In genomic region chr2:127310246-127310645, GRCm38 (mm10) we compare ENCODE assay signal across 25 mouse cellular contexts. TPM values are rescaled to one million over a fixed set of nuclear protein-coding genes. Genes with fewer than 3 reads are reported as not detected.
A peak's percentile ranks its signal among the peaks of the same experiment; 100 is the strongest.
DNase-seq lines count a peak whose midpoint lies in the region; ATAC-seq and TF ChIP-seq lines count a peak whose summit lies in the region.
"Had no signal": no experiment of that assay in that cellular context is flagged by ENCODE, and none has a peak within 500 bp of the region (broad histone marks: within the 10 kb centered on the region; RNA-seq: fewer than 3 reads in every experiment).

No protein-coding gene starts in this region.

- no peak overlapping the region for H3K4me3 ChIP-seq in spleen, adult 2 months (ENCODE audit: extremely low read depth, insufficient read depth, insufficient read length)
- no peak overlapping the region for H3K4me3 ChIP-seq in hindbrain, postnatal 0 days (ENCODE audit: low read length)
- H3K4me3 ChIP-seq: embryonic facial prominence, embryonic 10.5 days; forebrain, embryonic 13.5 days; gastrocnemius, adult 2 months; heart, embryonic 13.5 days; hindbrain, embryonic 12.5 days had no signal

- no peak for TF ChIP-seq POLR2A in spleen, adult 2 months (IDR thresholded peaks at IDR 0.05; ENCODE audit: low read depth, low read length)

- peak overlapping the region; percentile 34 for H3K27ac ChIP-seq in spleen, adult 2 months (ENCODE audit: insufficient read depth, low read length)
- H3K27ac ChIP-seq in hindbrain, postnatal 0 days: no peak overlapping the region
- H3K27ac ChIP-seq: embryonic facial prominence, embryonic 10.5 days; forebrain, embryonic 13.5 days; gastrocnemius, adult 2 months; heart, embryonic 13.5 days; hindbrain, embryonic 12.5 days had no signal

- ATAC-seq in CD4-positive, CD25-positive, alpha-beta regulatory T cell, adult 4 months: no peak
- peak; percentile 3 for ATAC-seq in activated CD4-positive, CD25-positive, alpha-beta regulatory T cell, adult 4 months
- ATAC-seq in hindbrain, postnatal 0 days: no peak
- ATAC-seq: forebrain, embryonic 13.5 days; hindbrain, embryonic 16.5 days had no signal

- no peaks in the 10 kb centered on the region for H3K9me3 ChIP-seq in hindbrain, postnatal 0 days (ENCODE audit: low read length)
- H3K9me3 ChIP-seq: forebrain, embryonic 13.5 days; G1E; heart, embryonic 13.5 days; hindbrain, embryonic 12.5 days had no signal

- H3K36me3 ChIP-seq in spleen, adult 2 months (ENCODE audit: control insufficient read depth, insufficient read depth, low read length): no peaks in the 10 kb centered on the region
- no peaks in the 10 kb centered on the region for H3K36me3 ChIP-seq in hindbrain, postnatal 0 days (ENCODE audit: insufficient read depth, low read length)
- H3K36me3 ChIP-seq: embryonic facial prominence, embryonic 10.5 days; G1E; heart, embryonic 13.5 days; hindbrain, embryonic 12.5 days had no signal

- peaks cover 35% of the 10 kb centered on the region; the same call in 1 of the 2 replicates for H3K4me1 ChIP-seq in spleen, adult 2 months (ENCODE audit: control insufficient read depth, insufficient read depth, insufficient read length)
- H3K4me1 ChIP-seq in hindbrain, postnatal 0 days (ENCODE audit: insufficient read depth, low read length): no peaks in the 10 kb centered on the region
- H3K4me1 ChIP-seq: forebrain, embryonic 13.5 days; hindbrain, embryonic 12.5 days had no signal

- H3K27me3 ChIP-seq in spleen, adult 2 months (ENCODE audit: control insufficient read depth, insufficient read depth, low read length): no peaks in the 10 kb centered on the region
- H3K27me3 ChIP-seq in hindbrain, postnatal 0 days (ENCODE audit: insufficient read depth, low read length): no peaks in the 10 kb centered on the region
- H3K27me3 ChIP-seq: forebrain, embryonic 13.5 days; heart, embryonic 13.5 days; hindbrain, embryonic 12.5 days had no signal

- TF ChIP-seq CTCF in spleen, adult 2 months (IDR thresholded peaks at IDR 0.05; ENCODE audit: extremely low read depth, insufficient read depth, insufficient read length, insufficient replicate concordance): no peak
- no peak for TF ChIP-seq CTCF in hindbrain, postnatal 0 days (IDR thresholded peaks at IDR 0.05; ENCODE audit: low read depth)

- peak; percentile 43 for DNase-seq in CD4-positive, CD25-positive, alpha-beta regulatory T cell, adult 2 months (ENCODE audit: low read depth, low spot score)
- DNase-seq in spleen, adult 2 months (ENCODE audit: low read depth in 1 of 2, low spot score in 2 of 2): no peak
- no peak for DNase-seq in spleen, adult 18-20 months
- DNase-seq in retina, postnatal 1 day: peak; percentile 40
- no peak for DNase-seq in embryo, embryonic 11 days
- DNase-seq in hindbrain, postnatal 0 days (ENCODE audit: low spot score): no peak
- DNase-seq: adrenal gland, postnatal 10 days; cerebellum, adult 11-12 months; cerebellum, adult 9-11 months; cerebellum, postnatal 36 days; gastrocnemius, adult 2 months; gastrocnemius, postnatal 25 days; heart, postnatal 4 days had no signal

- H3K4me2 ChIP-seq in hindbrain, postnatal 0 days (ENCODE audit: low read depth, low read length): no peak overlapping the region
- H3K4me2 ChIP-seq: forebrain, embryonic 13.5 days; heart, embryonic 13.5 days; hindbrain, embryonic 12.5 days had no signal

- no peak overlapping the region for H3K9ac ChIP-seq in hindbrain, postnatal 0 days (replicated peaks; ENCODE audit: low read length)
- H3K9ac ChIP-seq: forebrain, embryonic 13.5 days; heart, embryonic 13.5 days; hindbrain, embryonic 12.5 days had no signal

- 9% methylated on average over 2 of the region's 2 CpGs for WGBS in spleen, adult 2 months
- 64% methylated on average over 2 of the region's 2 CpGs for WGBS in hindbrain, postnatal 0 days

RNA-seq across cellular contexts. Expression of gene Dusp2, which starts 25.7 kb away (rescaled TPM):
- 10 to 100 TPM; 20.1 to 45.4 TPM for polyA plus RNA-seq in CD4-positive, CD25-positive, alpha-beta regulatory T cell, adult 4 months (2017; shearing (Covaris generic))
- 116 and 178 TPM in 2 replicates for polyA plus RNA-seq in spleen, adult 2 months (2012; rRNA removed)
- polyA plus RNA-seq in activated CD4-positive, CD25-positive, alpha-beta regulatory T cell, adult 4 months (2017; shearing (Covaris generic)): 10 to 100 TPM; 18.6 to 38.6 TPM
- 8.7 and 14.3 TPM in 2 replicates for total RNA-seq in hindbrain, postnatal 0 days (2014; rRNA removed)
- polyA plus RNA-seq in hindbrain, postnatal 0 days (2015; fragmentation: Nextera tagmentation; extraction: Ambion mirVana): 19.4 and 19.9 TPM in 2 replicates
- polyA plus RNA-seq: G1E had no signal

RNA-seq across cellular contexts. Expression of gene Astl, which starts 28.2 kb away (rescaled TPM):
- polyA plus RNA-seq in CD4-positive, CD25-positive, alpha-beta regulatory T cell, adult 4 months (2017; shearing (Covaris generic)): under 1 TPM; 0.22 to 0.42 TPM
- polyA plus RNA-seq in spleen, adult 2 months (2012; rRNA removed): 0.08 TPM in 2 replicates
- under 1 TPM; 0.28 to 0.37 TPM for polyA plus RNA-seq in activated CD4-positive, CD25-positive, alpha-beta regulatory T cell, adult 4 months (2017; shearing (Covaris generic))
- not detected in 2 replicates for total RNA-seq in hindbrain, postnatal 0 days (2014; rRNA removed)
- not detected in 2 replicates for polyA plus RNA-seq in hindbrain, postnatal 0 days (2015; fragmentation: Nextera tagmentation; extraction: Ambion mirVana)
- total RNA-seq: adrenal gland, postnatal 4 days; gastrocnemius, postnatal 25 days; heart, postnatal 4 days had no signal
- polyA plus RNA-seq: brain, embryonic 14.5 days; forebrain, embryonic 13.5 days; G1E; heart, embryonic 13.5 days; heart, postnatal 0 days; hindbrain, embryonic 12.5 days; hindbrain, embryonic 16.5 days had no signal

RNA-seq across cellular contexts. Expression of gene Stard7, which starts 40.2 kb away (rescaled TPM):
- polyA plus RNA-seq in CD4-positive, CD25-positive, alpha-beta regulatory T cell, adult 4 months (2017; shearing (Covaris generic)): 10 to 100 TPM; 28.4 to 32.1 TPM
- 22.2 and 33.5 TPM in 2 replicates for polyA plus RNA-seq in spleen, adult 2 months (2012; rRNA removed)
- polyA plus RNA-seq in activated CD4-positive, CD25-positive, alpha-beta regulatory T cell, adult 4 months (2017; shearing (Covaris generic)): 10 to 100 TPM; 23.4 to 27.2 TPM
- total RNA-seq in hindbrain, postnatal 0 days (2014; rRNA removed): 142 and 146 TPM in 2 replicates
- polyA plus RNA-seq in hindbrain, postnatal 0 days (2015; fragmentation: Nextera tagmentation; extraction: Ambion mirVana): 92.3 and 94.3 TPM in 2 replicates

RNA-seq across cellular contexts. Expression of gene Adra2b, which starts 52.8 kb away (rescaled TPM):
- polyA plus RNA-seq in CD4-positive, CD25-positive, alpha-beta regulatory T cell, adult 4 months (2017; shearing (Covaris generic)): not detected
- 1.2 and 1.3 TPM in 2 replicates for polyA plus RNA-seq in spleen, adult 2 months (2012; rRNA removed)
- not detected for polyA plus RNA-seq in activated CD4-positive, CD25-positive, alpha-beta regulatory T cell, adult 4 months (2017; shearing (Covaris generic))
- 0.47 and 0.99 TPM in 2 replicates for total RNA-seq in hindbrain, postnatal 0 days (2014; rRNA removed)
- 0.89 and 1.1 TPM in 2 replicates for polyA plus RNA-seq in hindbrain, postnatal 0 days (2015; fragmentation: Nextera tagmentation; extraction: Ambion mirVana)
- total RNA-seq: granulocyte monocyte progenitor cell, adult 5-6 weeks had no signal
- polyA plus RNA-seq: G1E had no signal

Comparison
In these comparisons a context has a peak if more than half of its experiments do, and no peak if none do; other contexts are left out.
1. DNase-seq: peak in CD4-positive, CD25-positive, alpha-beta regulatory T cell, adult 2 months (single experiment) and retina, postnatal 1 day (single experiment); none in spleen, adult 2 months (0 of 2), spleen, adult 18-20 months (0 of 2), embryo, embryonic 11 days (single experiment) and hindbrain, postnatal 0 days (single experiment).